Mouse (Mus musculus) liver, adult (tissue): Measurements from ENCODE around the gene Cadps2.

Experiments used
- GATA4 ChIP-seq: IDR thresholded peaks from 2 replicates; pipeline ENCODE4 v1.6.1; 2014; ENCODE audit warnings: mild to moderate bottlenecking, low read length; ENCODE audit not compliant: insufficient replicate concordance

Gene Cadps2

DNA sequence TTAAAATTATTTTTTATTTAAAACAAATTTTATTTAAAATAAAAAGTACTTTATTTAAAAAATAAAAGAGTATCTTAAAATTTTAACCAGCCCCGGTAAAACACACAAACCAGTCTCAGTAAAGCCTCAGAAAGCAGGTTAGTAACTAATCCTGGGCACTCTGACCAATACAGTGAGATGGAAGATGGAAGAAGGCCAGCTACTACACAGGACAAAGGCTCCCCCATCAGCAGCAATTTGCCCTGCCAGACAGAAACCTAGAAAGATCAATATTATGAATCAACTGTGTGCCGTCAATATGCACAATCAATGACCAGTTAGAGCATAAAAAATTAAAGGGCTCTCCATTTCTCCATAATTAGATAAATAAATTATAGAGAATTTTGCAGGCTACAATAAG is 9.9 kb downstream of the Cadps2 start:
- no peak for TF ChIP-seq GATA4

DNA sequence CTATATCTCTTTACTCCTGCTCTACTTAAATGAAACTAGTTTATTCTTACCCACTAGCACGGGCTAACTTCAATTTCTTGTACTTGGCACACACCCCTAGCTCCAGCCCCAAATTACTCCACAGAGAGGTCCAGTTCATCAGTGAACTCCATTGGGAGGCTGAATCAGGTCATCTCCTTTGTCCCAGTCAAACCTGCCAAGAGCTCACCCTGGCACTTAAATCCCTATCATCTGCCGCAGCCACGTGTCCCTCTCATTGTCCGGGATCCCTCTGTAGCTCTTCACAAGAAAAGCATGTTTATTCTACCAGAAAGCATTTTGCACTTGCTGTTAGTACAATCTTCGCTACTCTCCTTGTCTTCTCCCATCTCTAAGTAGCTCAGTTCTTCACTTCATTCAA is 17.4 kb downstream of the Cadps2 start:
- TF ChIP-seq GATA4 = no peak

DNA sequence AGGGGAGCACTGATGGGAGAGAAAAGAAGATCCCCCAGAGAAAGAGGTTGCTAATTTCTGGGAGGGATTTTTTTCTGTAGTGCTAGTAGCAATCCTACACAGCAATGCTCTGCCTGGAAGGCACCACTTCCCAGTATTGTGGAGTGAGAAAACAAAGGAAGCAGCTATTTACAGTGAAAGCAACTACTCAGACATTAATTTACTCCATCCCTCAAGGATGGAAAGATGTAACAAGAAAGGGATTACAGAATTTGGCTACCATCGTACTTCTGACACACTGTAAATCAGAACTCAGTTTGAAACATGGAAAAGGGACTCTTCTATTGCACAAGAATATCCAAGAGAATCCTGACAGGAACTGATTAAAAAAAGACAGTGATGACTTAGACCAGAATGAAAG is 29.1 kb downstream of the Cadps2 start:
- TF ChIP-seq GATA4 = no peak

DNA sequence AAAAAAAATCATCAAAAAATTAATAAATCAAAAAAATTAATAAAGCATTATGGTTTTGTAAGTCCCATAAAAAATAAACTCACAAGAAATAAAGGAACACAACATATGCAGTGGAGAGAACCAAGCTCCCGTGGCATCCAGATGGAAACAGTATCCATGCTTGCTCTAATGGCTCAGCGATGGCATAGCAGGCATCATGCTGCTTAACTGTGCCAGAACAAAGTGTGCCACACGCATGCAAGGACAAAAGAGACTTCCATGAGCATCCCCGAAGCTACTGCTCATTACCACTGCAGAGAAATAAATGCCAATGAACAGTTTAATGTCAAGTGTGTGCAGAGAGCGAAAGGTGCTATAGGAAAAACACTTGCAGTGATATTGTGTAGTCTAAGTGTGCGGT is 29.9 kb downstream of the Cadps2 start:
- no peak for TF ChIP-seq GATA4

DNA sequence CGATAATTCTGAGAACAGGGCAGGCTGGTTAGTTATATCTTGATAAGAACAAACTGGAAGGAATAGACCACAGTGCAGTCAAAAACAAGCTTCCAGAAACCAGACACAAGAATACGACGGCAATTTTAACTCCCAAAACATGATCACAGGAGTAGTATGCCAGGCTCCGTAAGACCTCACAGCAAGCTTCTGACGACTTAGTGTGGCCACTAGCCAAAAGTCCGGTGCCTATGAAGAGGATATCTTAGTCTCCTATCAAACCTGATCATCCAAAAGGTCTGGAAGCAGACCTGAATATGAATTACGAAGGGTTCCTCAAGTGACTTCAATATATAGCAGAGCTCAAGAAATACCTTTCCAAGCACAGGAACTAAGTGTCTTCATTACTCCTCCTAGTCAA is 33.9 kb downstream of the Cadps2 start:
- TF ChIP-seq GATA4 = no peak

DNA sequence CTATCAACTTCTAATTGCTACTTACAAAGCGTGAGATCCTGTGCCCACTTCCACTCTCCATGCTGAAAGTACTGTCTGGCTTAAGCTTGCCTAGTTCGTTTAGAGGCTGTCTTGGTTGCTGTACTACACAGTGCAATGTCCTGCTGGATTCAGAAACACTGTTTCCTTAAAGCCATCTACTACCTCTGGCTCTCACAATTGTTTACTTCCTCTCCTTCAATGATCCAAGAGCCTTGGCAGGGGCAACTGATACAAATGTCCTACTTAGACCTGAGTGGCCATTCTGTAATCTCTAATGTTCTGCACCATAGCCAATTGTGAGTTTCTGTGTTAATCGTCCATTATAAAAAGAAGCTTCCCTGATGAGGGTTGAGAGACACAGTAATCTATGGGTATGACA is 47.4 kb downstream of the Cadps2 start:
- TF ChIP-seq GATA4 = no peak

DNA sequence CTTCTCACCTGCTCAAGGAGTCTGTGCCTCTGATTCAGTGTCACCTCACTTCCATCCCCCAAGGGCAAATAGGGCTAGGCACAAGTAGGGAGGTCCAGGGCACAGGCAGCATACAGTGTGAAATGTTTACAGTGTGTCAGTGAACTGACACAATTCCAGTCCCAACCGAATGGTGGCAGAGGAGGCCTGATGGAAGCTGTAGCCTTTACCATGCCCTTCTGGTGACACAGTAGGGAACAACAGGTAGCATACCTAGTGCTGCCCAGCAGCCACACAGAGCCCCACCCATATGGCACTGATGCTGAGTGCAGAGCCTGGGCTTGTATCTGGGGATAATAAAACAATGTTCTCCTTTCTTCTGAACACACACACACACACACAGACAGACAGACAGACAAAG is 61.6 kb downstream of the Cadps2 start:
- TF ChIP-seq GATA4 = no peak

DNA sequence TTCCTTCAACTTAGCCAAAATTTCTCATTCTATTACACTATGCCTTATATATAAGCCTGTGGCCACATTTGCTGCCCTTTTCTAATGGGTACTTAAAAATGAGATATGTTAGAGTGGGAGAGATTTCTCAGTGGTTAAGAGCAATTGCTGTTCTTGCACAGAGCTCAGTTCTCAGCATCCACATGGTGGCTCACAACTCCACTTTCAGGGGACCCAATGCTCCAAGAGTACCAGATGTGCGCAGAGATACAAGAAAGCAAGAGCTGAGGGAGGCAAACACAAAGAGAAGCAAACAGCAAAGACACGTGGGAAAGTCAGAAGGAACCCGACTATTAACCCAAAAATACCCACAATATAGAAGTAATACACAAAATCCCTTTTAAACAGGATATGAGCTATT is 77.0 kb downstream of the Cadps2 start:
- no peak for TF ChIP-seq GATA4

DNA sequence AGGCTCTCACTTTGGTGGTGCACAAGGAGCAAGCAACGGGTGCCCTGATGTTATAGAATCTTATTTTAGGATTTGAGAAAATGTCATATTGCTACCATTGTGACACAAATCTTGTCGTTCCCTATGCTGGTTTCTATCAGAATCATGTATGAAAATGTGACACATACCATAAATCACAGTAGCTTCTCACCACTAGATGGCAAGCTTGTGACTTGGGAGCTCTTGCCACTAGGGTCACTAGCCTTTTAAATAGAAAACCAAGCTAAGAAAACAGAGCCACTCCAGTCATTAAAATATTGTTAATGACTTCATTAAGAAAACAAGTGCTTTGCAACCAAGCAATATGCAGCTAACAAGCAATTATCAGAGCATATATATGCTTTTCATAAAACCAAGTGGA is 81.0 kb downstream of the Cadps2 start:
- no peak for TF ChIP-seq GATA4

DNA sequence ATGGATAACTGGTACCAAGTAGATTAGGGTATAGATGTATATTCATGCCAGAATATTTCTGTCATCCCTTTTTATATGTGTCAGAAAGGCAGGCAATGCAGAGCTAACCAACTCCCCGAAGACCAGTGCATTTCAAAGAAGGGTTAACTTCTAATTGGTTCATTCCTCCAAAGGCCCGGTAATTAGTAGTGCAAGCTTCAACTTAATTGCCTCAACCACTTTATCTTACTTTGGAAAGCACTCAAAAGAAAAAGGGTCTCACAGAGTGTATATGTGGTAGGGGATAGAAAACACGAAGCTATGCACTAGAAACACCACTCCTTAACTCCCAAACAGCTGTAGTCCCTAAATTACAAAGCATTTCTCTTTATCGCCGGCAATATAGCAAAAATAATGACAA is 90.4 kb downstream of the Cadps2 start:
- no peak for TF ChIP-seq GATA4

DNA sequence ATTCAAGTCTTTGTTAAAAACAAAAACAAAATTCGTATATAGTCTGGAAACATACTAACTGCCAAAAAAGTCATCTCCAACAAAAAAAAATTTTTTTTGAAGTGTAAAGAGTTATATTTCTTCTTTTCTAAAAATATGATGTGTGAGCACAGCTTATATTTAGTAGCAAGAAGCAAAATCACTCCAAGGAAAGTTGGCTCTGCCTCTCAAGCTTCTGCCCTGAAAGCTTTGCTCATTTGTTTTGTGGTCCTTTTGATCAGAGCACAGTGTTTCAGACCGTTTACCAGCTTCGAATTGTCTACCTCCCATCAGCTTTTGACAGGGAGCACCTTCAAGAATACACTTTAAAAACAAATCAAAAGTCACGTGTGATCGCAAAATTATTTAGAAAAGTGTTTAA is 99.2 kb downstream of the Cadps2 start:
- no peak for TF ChIP-seq GATA4

DNA sequence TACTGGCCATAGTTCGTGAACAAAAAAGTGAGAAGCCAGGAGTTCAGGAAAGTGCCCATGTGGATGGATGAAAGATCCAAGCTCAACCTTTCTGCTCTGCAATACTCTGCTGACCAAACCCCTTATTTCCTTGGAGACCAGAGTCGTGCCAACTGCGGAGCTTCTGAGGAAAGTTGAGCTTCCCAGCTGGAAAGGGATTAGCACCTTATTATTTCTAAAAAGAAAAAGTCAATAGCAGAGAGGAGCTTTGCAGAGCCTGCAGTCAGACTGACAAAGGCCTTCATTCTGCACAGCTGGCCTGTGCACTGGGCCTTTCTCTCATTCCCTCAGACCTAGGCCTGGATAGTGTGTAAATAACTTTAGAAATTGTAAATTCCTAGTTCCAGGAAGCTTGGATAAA is 106.5 kb downstream of the Cadps2 start:
- TF ChIP-seq GATA4 = no peak

DNA sequence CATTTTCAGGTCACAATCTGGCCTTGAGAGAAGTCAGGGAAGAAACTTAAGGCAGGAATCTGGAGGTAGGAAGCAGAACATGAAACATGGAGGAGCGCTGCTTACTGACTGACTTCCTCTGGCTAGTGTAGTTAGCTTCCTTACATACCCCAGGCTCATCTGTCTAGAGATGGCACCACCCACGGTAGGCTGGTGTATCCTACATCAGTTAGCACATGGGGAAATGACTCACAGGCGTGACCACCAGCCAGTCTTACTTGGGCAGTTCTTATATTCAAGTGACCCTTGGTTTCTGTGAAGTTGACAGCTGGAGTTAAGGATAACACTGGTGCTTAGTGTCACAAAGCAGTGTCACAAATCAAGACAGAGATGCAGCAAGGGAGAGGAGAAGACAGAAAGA is 110.6 kb downstream of the Cadps2 start:
- TF ChIP-seq GATA4 = no peak

DNA sequence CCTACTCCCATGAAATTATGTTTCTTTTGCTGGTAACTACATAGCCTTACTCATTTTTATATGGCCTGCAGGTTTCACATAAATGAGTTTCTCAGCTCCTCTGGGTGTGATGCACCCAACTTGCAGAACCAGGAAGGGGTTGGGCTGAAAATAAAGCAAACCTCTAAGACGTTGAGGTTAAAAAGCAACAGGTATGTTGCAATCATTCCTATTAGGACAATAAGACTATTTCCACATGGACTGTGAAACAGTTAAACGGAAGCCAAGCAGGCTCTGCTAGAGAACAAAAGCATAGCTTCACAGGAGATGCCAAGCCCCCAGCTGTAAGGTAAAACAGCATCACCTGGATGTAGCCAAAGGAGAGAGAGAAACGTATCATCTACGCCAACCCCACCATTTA is 115.5 kb downstream of the Cadps2 start:
- TF ChIP-seq GATA4 = no peak

DNA sequence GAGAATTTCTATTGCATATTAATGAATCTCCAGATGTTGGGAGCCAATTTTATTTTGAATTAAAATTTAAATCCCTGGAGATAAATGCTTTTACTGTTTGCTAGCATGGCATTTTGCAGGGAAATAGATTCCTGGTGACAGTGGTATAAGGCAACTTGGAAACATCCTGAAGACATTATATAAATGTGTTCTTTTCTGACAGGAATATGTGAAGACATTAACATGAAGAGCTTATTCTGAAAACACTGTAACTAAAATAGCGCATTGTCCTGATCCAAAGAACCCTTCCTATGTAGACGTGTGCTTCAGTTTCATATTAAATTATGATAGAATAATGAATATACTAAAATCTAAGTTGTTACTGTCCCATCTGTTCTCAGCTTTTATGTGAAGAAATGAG is 118.8 kb downstream of the Cadps2 start:
- no peak for TF ChIP-seq GATA4

DNA sequence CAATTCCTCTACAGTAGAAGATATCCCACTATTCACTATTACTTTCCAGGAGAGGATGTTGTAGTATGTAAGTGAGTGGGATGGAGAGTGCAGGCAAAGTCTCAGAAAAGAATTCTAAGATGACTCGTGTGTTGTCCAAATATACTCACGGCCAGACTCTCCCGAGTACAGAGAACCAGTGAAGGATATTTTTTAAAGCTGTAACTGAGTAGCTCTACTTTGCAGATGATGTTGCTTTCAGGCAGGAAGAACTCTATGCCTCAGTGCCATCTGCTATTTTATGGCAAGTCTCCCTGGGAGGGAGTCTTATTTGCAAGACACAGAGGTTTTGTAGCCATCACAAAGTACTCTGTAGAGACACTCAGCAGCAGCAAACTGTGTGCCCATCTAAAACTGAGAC is 131.7 kb downstream of the Cadps2 start:
- TF ChIP-seq GATA4 = no peak

DNA sequence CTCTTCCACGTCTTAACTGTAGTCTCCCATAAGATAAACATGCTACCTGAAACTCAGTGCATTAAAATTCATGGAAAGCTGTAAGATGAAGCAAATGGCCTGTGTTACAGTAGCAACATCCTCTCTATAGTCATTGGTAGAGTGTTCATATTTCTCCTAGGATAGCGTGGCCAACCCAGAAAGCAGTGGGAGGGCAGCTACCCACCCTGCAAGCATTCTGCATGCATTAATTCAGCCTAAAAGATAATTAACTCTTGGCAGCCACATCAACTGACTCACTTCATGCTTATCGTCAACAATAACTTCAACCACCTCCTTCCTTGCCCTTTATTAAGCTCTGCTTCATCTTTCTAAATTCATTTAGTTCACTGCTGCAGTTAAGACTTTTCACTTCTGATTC is 138.3 kb downstream of the Cadps2 start:
- TF ChIP-seq GATA4 = no peak

DNA sequence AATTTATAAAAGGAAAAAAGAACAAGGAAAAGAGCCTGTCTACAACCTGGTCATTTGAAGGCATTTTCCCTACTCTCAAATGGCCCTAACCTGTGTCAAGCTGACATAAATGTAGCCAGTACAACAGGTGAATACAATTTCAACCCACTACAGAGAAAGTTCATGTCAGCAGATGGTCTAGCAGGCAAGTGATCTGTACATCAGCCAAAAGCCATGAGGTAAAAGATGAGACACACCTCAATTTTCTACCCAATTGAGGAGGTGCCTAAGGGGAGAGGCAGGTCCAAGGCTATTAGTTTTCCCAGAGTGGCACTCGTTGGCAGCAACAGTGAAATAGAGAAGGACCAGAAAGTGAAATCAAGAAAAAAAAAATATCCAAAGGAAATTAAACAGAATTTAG is 161.0 kb downstream of the Cadps2 start:
- TF ChIP-seq GATA4 = no peak
